Mouse (Mus musculus) ovary, adult 10 weeks (tissue): ENCODE measurements around the gene H2-Q10. TPM values are rescaled to one million over a fixed set of nuclear protein-coding genes. Genes with fewer than 3 reads are reported as not detected.

Experiments
- polyA plus RNA-seq: library from polyadenylated mRNA; stranded (reverse); fragments of 350-450 nt; fragmentation: Illumina TruSeq; extraction: RNeasy Lipid Tissue Mini Kit (QIAGEN cat#74804); gene quantifications from one replicate; pipeline ENCODE4 v1.2.3, GENCODE M21; 2014

H2-Q10 gene
- polyA plus RNA-seq, result 0.80 TPM

DNA sequence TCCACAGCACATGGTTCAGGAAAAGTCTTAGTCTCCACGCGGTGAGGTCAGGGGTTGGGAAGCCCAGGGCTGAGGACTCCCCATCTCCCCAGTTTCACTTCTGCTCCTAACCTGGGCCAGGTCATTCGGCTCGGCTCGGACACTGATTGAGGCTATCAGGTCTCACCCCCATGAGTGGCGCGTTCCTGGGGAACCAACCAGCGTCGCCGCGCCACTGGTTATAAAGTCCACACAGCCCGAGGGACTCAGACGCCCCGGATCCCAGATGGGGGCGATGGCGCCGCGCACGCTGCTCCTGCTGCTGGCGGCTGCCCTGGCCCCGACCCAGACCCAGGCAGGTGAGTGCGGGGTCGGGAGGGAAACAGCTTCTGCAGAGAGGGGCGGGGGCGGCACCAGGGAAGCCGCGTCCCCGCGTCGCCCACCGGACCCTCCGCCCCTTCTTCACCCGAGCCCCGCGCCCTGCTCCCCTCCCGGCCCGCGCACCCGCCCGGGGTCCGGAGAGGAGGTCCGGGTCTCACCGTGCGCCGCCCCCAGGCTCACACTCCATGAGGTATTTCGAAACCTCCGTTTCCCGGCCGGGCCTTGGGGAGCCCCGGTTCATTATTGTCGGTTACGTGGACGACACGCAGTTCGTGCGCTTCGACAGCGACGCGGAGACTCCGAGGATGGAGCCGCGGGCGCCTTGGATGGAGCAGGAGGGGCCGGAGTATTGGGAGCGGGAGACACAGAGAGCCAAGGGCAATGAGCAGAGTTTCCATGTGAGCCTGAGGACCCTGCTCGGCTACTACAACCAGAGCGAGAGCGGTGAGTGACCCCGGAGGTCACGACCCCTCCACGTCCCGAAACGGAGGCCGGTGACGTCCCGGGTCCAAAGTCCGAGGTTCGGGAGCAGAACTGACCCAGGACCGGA lies at the start of gene H2-Q10:
Gene H2-Q10 (plus strand): TSS at position 248 of the 910 bp plus-strand sequence.

DNA sequence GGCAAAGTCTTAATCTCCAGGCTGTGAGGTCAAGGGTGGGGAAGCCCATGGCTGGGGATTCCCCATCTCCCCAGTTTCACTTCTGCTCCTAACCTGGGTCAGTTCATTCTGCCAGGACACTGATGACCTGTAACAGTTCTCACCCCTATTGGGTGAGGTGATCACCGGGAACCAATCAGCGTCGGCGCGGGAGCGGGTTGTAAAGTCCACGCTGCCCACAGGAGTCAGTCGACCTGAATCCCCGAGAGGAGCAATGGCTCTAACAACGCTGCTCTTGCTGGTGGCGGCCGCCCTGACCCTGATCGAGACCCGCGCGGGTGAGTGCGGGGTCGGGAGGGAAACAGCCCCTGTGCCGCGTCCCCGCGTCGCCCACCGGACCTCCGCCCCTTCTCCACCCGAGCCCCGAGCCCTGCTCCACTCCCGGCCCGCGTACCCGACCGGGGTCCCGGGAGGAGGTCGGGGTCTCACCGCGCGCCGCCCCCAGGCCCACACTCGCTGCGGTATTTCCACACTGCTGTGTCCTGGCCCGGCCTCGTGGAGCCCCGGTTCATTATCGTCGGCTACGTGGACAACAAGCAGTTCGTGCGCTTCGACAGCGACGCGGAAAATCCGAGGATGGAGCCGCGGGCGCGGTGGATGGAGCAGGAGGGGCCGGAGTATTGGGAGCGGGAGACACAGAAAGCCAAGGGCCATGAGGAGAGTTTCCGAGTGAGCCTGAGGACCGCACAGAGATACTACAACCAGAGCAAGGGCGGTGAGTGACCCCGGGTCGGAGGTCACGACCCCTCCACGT lies 45.1 kb upstream of the H2-Q10 start, which contains the start of gene H2-Q6:
Gene H2-Q6 (plus strand): TSS at position 227 of the 793 bp plus-strand sequence.

DNA sequence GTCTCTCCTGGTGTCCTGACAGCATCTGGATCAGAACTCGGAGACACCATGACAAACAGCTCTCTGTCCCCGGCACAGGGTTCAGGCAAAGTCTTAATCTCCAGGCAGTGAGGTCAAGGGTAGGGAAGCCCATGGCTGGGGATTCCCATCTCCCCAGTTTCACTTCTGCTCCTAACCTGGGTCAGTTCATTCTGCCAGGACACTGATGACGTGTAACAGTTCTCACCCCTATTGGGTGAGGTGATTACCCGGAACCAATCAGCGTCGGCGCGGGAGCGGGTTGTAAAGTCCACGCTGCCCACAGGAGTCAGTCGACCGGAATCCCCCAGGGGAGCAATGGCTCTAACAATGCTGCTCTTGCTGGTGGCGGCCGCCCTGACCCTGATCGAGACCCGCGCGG lies 31.0 kb upstream of the H2-Q10 start, which contains the start of gene H2-Q7:
Gene H2-Q7 (plus strand): TSS at position 271 of the 400 bp plus-strand sequence.

DNA sequence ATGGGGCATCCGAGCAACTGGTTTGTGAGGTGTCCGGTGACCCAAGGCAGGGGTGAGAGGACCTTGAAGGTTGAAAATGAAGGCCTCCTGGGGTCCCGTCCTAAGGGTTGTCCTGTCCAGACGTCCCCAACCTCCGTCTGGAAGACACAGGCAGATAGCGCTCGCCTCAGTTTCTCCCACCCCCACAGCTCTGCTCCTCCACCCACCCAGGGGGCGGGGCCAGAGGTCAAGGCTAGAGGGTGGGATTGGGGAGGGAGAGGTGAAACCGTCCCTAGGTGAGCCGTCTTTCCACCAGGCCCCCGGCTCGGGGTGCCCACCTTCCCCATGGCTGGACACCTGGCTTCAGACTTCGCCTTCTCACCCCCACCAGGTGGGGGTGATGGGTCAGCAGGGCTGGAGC lies 35.9 kb downstream of the H2-Q10 start, which contains the start of gene Pou5f1:
Gene Pou5f1 (plus strand): TSS at position 243 of the 400 bp plus-strand sequence.

DNA sequence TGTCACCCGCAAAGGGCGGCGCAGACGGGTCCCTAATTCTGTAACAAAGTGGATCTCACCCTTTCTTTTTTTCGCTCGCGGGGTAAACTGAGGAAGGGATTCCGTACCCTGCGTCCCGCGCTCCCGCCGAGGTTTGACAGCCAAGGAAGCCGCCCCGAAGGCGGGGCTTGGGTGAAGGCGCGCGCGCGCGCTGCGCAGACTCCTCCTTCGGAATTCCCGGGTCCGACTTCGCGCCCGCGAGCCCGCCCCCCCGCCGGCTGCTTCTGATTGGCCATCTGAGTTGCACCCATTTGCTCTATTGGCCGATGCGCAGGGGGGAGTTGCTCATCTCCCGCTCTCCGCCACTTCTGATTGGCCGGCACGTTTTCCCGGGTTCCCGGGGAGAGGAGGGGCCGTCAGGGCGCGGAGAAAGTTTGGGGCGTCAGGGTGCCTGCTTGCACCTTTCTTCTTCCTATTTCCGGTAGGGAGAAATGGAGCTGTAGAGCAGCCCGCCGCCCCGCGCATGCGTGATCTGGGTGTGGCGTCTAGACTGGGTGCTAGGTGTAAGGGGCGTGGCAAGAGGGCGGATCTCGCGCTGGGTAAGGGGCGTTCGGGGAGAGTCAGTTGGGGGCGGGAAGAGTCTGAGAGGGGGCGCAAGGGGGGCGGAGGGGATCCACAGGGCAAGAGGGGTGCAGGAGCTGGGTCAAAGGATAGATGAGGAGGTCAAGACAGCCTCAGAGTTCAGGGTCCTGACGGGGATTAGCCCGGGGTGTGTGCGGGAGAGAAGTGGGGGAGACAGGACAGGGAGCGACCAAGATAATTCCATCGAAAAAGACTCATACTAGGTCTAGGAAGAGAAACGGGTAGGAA lies 47.0 kb downstream of the H2-Q10 start, which contains the start of the genes Tcf19 and Cchcr1:
Gene Tcf19 (minus strand): TSS at position 173 of the 849 bp plus-strand sequence.
Gene Cchcr1 (plus strand): TSS at position 449 of the 849 bp plus-strand sequence.

Other genes starting within 250 kb of the H2-Q10 start
- not detected for gene Gm16181, start 249.3 kb upstream of the H2-Q10 start, polyA plus RNA-seq
- 5.4 TPM for gene Atp6v1g2, start 236.4 kb upstream of the H2-Q10 start, polyA plus RNA-seq
- not detected for gene Nfkbil1, start 234.3 kb upstream of the H2-Q10 start, polyA plus RNA-seq
- 7.3 TPM for gene Ddx39b, start 228.3 kb upstream of the H2-Q10 start, polyA plus RNA-seq
- 26.9 TPM for gene H2-D1, start 207.4 kb upstream of the H2-Q10 start, polyA plus RNA-seq
- not detected for gene H2-Q1, start 149.7 kb upstream of the H2-Q10 start, polyA plus RNA-seq
- gene H2-Q2, start 127.8 kb upstream of the H2-Q10 start, polyA plus RNA-seq, result 2.1 TPM
- gene H2-Q4, start 90.5 kb upstream of the H2-Q10 start, polyA plus RNA-seq, result 21.8 TPM
- gene H2-Q6, start 45.2 kb upstream of the H2-Q10 start, polyA plus RNA-seq, result 3.0 TPM
- 2.0 TPM for gene H2-Q7, start 30.9 kb upstream of the H2-Q10 start, polyA plus RNA-seq
- gene Pou5f1, start 35.9 kb downstream of the H2-Q10 start, polyA plus RNA-seq, result 0.46 TPM
- 1.9 TPM for gene Tcf19, start 46.7 kb downstream of the H2-Q10 start, polyA plus RNA-seq
- 0.23 TPM for gene Cchcr1, start 47.0 kb downstream of the H2-Q10 start, polyA plus RNA-seq
- gene Psors1c2, start 63.1 kb downstream of the H2-Q10 start, polyA plus RNA-seq, result not detected
- gene Cdsn, start 82.0 kb downstream of the H2-Q10 start, polyA plus RNA-seq, result not detected
- 0.48 TPM for gene 2300002M23Rik, start 97.4 kb downstream of the H2-Q10 start, polyA plus RNA-seq
- gene Sfta2, start 131.5 kb downstream of the H2-Q10 start, polyA plus RNA-seq, result not detected
- not detected for gene Gm9573, start 156.5 kb downstream of the H2-Q10 start, polyA plus RNA-seq
- gene Mucl3, start 173.6 kb downstream of the H2-Q10 start, polyA plus RNA-seq, result 0.17 TPM
- 0.48 TPM for gene Vars2, start 197.5 kb downstream of the H2-Q10 start, polyA plus RNA-seq
- 2.4 TPM for gene Gtf2h4, start 203.7 kb downstream of the H2-Q10 start, polyA plus RNA-seq
- gene Ddr1, start 234.5 kb downstream of the H2-Q10 start, polyA plus RNA-seq, result 7.1 TPM